Mouse (Mus musculus) thymus, postnatal 14 days (tissue): ENCODE data around the gene Carm1.
"Not testable (repeated sequence)": the region's sequence is repeated elsewhere in the genome, so short reads cannot be mapped to it uniquely, and the experiment has no call there.

Source experiments
- DNase-seq: peaks from one replicate; pipeline ENCODE4 v3.0.0; 2021

The Carm1 gene

GRCm38 (mm10) chr9:21578226-21578625, 31.5 kb downstream of the Carm1 start:
- no peak for DNase-seq

- no peak for DNase-seq
These were observed 38.7 kb downstream of the Carm1 start for GRCm38 (mm10) chr9:21585401-21585800.

DNA sequence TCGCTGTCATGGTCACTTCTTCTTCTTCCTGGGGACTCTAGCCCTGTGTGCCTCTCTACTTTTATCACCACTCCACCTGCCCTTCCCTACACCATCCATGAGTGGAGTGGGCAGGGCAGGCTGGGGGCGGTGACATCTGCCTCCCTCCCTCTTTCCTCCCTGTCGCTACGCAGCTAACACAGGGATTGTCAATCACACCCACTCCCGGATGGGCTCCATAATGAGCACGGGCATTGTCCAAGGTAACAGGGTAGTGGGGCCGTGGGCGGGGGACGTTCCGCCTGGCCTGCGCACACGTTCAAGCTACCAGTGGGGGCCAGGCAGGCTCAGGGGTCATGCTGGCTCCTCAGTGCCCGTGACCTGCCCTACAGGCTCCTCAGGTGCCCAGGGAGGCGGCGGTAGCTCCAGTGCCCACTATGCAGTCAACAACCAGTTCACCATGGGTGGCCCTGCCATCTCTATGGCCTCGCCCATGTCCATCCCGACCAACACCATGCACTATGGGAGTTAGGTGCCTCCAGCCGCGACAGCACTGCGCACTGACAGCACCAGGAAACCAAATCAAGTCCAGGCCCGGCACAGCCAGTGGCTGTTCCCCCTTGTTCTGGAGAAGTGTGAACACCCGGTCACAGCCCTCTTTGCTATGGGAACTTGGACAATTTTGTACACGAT, 41.1 kb downstream of the Carm1 start:
- peak; percentile 3 for DNase-seq

DNA sequence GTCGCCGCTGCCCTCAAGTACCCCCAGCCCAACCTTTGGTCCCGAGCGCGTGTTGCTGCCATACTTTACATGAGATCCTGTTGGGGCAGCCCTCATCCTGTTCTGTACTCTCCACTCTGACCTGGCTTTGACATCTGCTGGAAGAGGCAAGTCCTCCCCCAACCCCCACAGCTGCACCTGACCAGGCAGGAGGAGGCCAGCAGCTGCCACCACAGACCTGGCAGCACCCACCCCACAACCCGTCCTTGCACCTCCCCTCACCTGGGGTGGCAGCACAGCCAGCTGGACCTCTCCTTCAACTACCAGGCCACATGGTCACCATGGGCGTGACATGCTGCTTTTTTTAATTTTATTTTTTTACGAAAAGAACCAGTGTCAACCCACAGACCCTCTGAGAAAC, 41.7 kb downstream of the Carm1 start:
- peak; percentile 3 for DNase-seq

DNA sequence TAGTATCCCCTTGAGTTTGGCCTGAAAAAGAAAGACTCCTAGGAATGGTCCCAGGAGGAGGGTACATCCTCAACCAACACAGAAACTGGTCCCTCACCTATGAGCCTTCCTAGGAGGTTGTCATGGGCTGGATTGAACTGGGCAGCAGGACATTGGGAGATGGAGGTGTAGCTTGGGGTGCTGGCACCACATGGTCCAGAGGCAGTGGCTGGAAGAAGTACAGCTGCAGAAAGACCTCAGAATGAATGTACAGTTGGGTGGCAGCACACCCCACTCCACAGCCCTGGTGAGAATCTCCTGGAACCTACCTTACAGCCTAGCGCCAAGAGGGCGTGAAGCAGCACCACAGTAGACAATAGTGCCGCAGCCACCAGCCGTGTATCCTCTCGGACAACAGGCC, 42.8 kb downstream of the Carm1 start:
- DNase-seq, result no peak

- no peak for DNase-seq
These were observed 44.6 kb downstream of the Carm1 start for GRCm38 (mm10) chr9:21591127-21591830.

DNA sequence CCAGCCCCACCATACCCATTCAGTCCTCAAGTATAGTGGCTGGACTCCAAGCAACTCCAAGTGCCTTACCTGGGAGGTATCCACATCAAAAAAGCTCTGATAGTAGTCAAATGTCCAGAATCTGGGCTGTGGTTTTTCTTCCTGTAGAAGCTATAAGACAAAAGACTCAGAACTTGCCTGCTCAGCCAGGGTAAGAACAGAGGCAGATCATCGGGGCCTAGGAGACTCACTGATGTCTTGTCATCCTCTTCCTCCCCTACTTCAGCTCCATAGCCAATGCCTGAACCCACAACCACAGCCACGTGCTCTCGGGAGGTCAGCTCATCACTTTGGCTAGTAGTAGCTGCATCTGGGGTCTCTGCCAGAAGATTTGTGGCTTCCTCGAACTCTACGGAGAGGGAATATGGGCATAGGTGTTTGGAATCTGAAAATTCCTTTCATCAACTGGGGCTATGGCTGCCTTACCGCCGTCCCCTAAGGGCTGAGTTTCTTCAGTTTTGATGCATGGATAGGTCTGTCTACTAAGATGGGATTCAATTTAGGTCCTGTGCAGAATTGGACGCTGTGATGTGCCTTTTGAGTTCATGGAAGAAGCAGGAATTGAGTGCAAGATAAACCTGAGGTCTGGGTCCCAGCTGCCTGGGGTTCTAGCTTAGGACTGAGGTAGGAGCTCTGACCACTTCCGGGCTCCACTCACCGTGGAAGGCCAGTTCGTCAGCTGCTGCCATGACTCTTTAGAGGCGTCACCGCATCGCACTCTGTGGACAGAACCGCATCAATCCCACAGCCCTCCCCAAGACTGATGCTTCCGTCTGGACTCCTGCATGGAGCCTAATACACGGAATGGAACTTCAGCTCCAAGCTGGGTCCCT, 45.4 kb downstream of the Carm1 start:
- DNase-seq, result no peak

DNA sequence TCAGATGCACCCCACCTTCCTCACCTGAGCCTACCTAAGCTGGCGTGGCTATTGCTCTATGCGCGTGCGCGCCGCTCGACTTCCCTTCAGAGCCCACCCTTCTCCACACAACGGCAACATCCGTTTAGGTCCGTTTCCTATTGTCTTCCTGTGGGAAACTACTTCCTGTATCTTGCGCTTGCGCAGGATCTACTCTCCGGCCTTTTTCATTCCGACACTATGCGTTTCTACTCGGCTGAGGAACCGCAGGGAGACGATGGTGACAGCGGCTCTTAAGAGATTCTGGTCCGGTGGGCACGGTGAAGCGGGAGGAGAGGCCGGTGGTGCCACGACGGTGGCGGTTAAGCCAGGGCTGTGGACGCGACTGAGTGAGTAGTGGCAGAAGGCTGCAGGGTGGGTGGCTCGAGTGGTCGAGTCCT, 46.0 kb downstream of the Carm1 start, which contains the start of the genes Timm29 and Yipf2:
TSS of gene Timm29 (plus strand) at position 20 of the 419 bp plus-strand sequence.
TSS of gene Yipf2 (minus strand) at position 126 of the 419 bp plus-strand sequence.
- DNase-seq, result peak; percentile 92

- DNase-seq, result peak; percentile 60
These were observed 46.5 kb downstream of the Carm1 start for GRCm38 (mm10) chr9:21593122-21593721.

GRCm38 (mm10) chr9:21594350-21594749, 47.7 kb downstream of the Carm1 start:
- not testable (repeated sequence) for DNase-seq

- no peak for DNase-seq
These were observed 48.1 kb downstream of the Carm1 start for GRCm38 (mm10) chr9:21594838-21595237.

DNA sequence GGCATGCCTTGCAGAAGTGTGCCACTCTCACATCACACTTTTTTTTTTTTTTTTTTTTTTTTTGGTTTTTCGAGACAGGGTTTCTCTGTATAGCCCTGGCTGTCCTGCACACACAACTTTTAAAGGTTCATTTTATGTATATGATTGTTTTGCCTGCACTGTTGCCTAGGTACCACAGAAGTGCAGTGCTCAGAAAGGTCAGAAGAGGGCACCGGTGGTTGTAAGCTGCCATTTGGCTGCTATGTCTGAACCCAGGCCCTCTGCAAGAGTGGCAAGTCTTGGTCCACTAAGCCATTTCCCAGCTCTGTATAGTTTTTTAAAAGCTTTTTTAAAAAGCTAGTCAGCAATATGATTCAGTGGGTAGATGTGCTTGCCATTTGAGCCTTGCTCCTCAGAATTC, 51.5 kb downstream of the Carm1 start:
- DNase-seq, result peak; percentile 66

GRCm38 (mm10) chr9:21600186-21600585, 53.5 kb downstream of the Carm1 start:
- no peak for DNase-seq

DNA sequence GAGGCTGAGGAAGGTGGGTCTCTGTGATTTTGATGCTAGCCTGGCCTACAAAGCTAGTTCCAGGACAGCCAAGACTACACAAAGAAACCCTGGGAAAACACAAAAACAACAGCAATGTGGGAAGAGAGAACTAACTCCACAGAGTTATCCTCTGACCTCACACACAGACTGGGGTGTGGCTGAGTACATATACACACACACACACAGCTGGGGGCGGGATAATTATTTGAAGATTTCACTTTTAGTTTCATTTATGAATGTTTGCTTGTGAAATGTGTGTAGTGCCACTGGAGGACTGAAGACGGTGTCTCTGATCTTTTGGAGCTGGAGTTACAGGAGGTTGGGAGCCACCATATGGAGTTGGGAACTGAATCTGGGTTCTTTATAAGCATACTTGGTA, 54.4 kb downstream of the Carm1 start:
- DNase-seq, result no peak

DNA sequence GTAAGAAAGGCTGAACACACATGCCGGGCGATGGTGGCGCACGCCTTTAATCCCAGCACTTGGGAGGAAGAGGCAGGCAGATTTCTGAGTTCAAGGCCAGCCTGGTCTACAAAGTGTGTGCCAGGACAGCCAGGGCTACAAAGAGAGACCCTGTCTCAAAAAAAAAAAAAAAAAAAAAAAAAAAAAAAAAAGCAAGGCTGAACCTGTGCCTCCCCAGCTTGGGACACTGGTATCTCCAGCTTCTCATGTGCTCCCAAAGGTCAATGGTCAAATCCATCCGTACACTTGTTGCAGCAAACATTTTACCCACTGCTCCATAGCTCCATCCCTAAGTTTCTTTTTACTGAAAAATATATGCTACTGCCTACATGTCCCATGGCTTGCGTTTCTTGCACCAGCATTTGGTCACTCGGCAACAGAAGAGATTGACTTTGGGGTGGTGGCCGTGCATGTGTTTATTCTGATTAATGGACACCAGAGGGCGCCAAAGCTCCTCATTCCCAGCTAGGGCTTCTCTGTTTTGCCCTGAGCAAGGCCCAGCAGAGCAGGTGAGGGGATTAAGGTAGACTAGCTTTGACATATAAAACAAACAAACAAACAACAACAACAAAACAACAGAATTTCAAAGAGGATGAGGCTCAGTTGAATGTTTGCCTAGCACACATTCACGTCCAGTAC, 55.2 kb downstream of the Carm1 start:
- DNase-seq, result peak; percentile 75

DNA sequence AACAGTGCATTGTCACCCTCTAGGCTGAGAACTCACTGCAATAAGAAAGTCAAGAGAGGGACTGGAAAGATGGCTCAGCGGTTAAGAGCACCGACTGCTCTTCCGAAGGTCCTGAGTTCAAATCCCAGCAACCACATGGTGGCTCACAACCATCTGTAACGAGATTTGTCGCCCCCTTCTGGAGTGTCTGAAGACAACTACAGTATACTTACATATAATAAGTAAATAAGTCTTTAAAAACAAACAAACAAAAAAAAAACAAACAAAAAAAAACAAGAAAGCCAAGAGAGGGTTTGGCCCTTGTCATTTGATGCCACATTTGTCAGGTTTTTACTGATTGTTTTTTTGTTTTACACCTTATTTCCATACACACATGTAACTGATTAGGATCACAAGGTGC, 57.4 kb downstream of the Carm1 start:
- DNase-seq, result no peak

DNA sequence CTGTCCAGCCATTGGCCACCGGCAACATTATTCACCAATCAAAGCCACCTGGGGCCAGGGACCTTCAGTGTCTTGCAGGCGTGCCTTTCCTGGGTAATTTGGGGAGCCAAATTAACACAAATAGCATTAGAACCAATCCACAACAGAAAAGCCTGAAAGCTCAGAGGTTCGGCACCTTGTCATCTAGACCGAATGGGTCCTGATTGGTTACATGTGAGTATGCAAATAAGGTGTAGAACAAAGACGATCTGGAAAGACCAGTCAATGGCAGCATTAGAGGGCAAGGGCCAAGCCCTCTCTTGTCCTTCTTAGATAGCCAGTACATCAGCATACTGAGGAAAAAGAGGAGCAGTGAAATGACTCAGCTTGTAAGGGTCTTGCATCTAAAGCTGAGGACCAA, 59.2 kb downstream of the Carm1 start:
- no peak for DNase-seq

GRCm38 (mm10) chr9:21606648-21607047, 60.0 kb downstream of the Carm1 start:
- DNase-seq, result no peak

GRCm38 (mm10) chr9:21609861-21610260, 63.2 kb downstream of the Carm1 start:
- peak; percentile 78 for DNase-seq

DNA sequence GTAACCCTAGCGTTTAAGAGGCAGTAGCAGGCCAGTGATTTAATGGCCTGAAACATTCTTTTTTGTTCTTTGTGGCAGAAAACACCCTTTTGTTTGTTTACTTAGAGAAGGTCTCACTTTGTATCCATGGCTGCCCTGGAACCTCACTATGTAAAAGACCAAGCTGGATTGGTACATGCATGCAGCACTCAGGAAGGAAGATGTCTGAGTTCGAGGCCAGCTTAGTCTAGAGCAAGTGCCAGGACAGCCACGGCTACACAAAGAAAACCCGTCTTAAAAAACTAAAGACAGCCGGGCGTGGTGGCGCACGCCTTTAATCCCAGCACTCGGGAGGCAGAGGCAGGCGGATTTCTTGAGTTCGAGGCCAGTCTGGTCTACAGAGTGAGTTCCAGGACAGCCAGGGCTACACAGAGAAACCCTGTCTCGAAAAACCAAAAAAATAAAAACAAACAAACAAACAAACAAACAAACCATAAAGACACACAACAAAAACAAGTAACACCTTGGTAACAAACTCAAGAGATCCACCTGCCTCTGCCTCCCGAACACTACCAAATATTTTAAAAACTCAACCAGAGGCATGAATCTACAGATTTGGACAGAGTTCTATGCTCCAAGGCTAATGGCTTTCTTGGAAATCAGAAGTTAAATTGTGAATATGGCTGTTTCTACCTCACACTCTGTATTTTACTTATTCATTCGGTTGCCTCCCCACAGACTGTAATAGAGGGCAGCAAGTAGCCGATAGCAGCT, 68.3 kb downstream of the Carm1 start:
- DNase-seq, result no peak

GRCm38 (mm10) chr9:21615617-21616231, 69.0 kb downstream of the Carm1 start, which contains the start of gene Smarca4:
Gene Smarca4 (plus strand): TSS chr9:21616169.
- peak; percentile 100 for DNase-seq
